13 mouse cellular contexts compared by ENCODE assay signal in genomic region chr11:103941351-103941750, GRCm38 (mm10). TPM values are rescaled to one million over a fixed set of nuclear protein-coding genes. Genes with fewer than 3 reads are reported as not detected.
DNase-seq lines count a peak whose midpoint lies in the region; ATAC-seq and TF ChIP-seq lines count a peak whose summit lies in the region.
"Had no signal": no experiment of that assay in that cellular context is flagged by ENCODE, and none has a peak within 500 bp of the region (broad histone marks: within the 10 kb centered on the region; RNA-seq: fewer than 3 reads in every experiment).

No protein-coding gene starts in this region.

- no peak overlapping the region for H3K27ac ChIP-seq in kidney, adult 2 months (ENCODE audit: insufficient read depth, low read depth, low read length)
- H3K27ac ChIP-seq in kidney, embryonic 14.5 days (ENCODE audit: low read depth, low read length) = no peak overlapping the region
- no peak overlapping the region for H3K27ac ChIP-seq in CH12.LX (ENCODE audit: insufficient read depth, low read depth)
- H3K27ac ChIP-seq in thymus, adult 2 months (ENCODE audit: control insufficient read depth, insufficient read depth, low read length) = peak overlapping the region; percentile 49

- H3K36me3 ChIP-seq in kidney, adult 2 months (ENCODE audit: control insufficient read depth, insufficient read depth, low read length) = no peaks in the 10 kb centered on the region
- H3K36me3 ChIP-seq in kidney, embryonic 14.5 days (ENCODE audit: control insufficient read depth, insufficient read depth, low read length) = no peaks in the 10 kb centered on the region
- peaks cover 3 to 77% of the 10 kb centered on the region in 2 experiments for H3K36me3 ChIP-seq in CH12.LX (replicated peaks in 1 of 2; ENCODE audit: control insufficient read depth in 1 of 2, insufficient read depth in 1 of 2, low read length in 1 of 2)
- no peaks in the 10 kb centered on the region for H3K36me3 ChIP-seq in thymus, adult 2 months (ENCODE audit: control insufficient read depth, insufficient read depth, low read length)
- H3K36me3 ChIP-seq: heart, embryonic 12.5 days had no signal

- H3K4me2 ChIP-seq in kidney, embryonic 14.5 days (replicated peaks; ENCODE audit: low read depth, low read length) = no peak overlapping the region
- 0 out of 2 replicates have a peak overlapping the region, but pooled peaks have one; percentile 11 for H3K4me2 ChIP-seq in CH12.LX (ENCODE audit: insufficient read depth, low read depth, poor library complexity, severe bottlenecking)
- H3K4me2 ChIP-seq: heart, embryonic 12.5 days had no signal

- ATAC-seq in kidney, embryonic 14.5 days (ENCODE audit: low FRiP score, low TSS enrichment) = no peak
- ATAC-seq: midbrain, embryonic 16.5 days had no signal

- H3K79me2 ChIP-seq in CH12.LX (replicated peaks; ENCODE audit: control insufficient read depth, extremely low read depth, insufficient read depth, poor library complexity, severe bottlenecking) = peaks cover 12% of the 10 kb centered on the region

- dilution Hi-C loops in CH12.LX (cut with MboI; ENCODE audit: extremely low pct_ligation_motif_present, extremely low pct_unique_long_range_greater_than_20kb, low sequenced_read_pairs) = no loop called here

- 0 out of 2 replicates have a peak, but pooled peaks have one; percentile 37 for TF ChIP-seq EP300 in CH12.LX (IDR thresholded peaks at IDR 0.05; ENCODE audit: low read length)

- no peaks in the 10 kb centered on the region for H3K9me3 ChIP-seq in kidney, embryonic 14.5 days (ENCODE audit: control insufficient read depth, low read length)
- no peaks in the 10 kb centered on the region for H3K9me3 ChIP-seq in CH12.LX (replicated peaks; ENCODE audit: low read length)
- H3K9me3 ChIP-seq: heart, embryonic 12.5 days had no signal

- no peak for TF ChIP-seq RAD21 in CH12.LX (IDR thresholded peaks at IDR 0.05; ENCODE audit: low read depth, low read length)

- in situ Hi-C loops in CH12.LX (cut with MboI; ENCODE audit: low pct_ligation_motif_present, low pct_unique_long_range_greater_than_20kb, low sequenced_read_pairs) = no loop called here

- TF ChIP-seq POLR2A in kidney, adult 2 months (IDR thresholded peaks at IDR 0.05; ENCODE audit: low read depth, low read length) = no peak
- no peak for TF ChIP-seq POLR2A in CH12.LX (IDR thresholded peaks at IDR 0.05; ENCODE audit: low read depth, low read length)
- TF ChIP-seq POLR2A in thymus, adult 2 months (IDR thresholded peaks at IDR 0.05; ENCODE audit: control insufficient read depth, extremely low read depth, insufficient read depth, low read length, poor library complexity) = no peak

- peaks cover 2% of the 10 kb centered on the region; the same call in 1 of the 2 replicates for H3K4me1 ChIP-seq in kidney, adult 2 months (ENCODE audit: control insufficient read depth, insufficient read depth, low read length)
- no peaks in the 10 kb centered on the region for H3K4me1 ChIP-seq in kidney, embryonic 14.5 days (ENCODE audit: control insufficient read depth, insufficient read depth, low read length)
- H3K4me1 ChIP-seq in CH12.LX (ENCODE audit: control insufficient read depth in 1 of 2, insufficient read depth in 2 of 2) = peaks cover 2 to 44% of the 10 kb centered on the region in 2 experiments; a peak in 3 of 4 replicates
- H3K4me1 ChIP-seq in thymus, adult 2 months (replicated peaks; ENCODE audit: control insufficient read depth, insufficient read depth, low read length) = peaks cover 7% of the 10 kb centered on the region; the same call in 1 of the 2 replicates

- TF ChIP-seq CTCF in kidney, adult 2 months (conservative IDR thresholded peaks at IDR 0.05; ENCODE audit: insufficient read depth, insufficient read length, low read depth, low read length) = no peak
- TF ChIP-seq CTCF in CH12.LX (conservative IDR thresholded peaks at IDR 0.05 in 1 of 2, IDR thresholded peaks at IDR 0.05 in 1 of 2; ENCODE audit: low read depth in 2 of 2, low read length in 2 of 2) = 0 out of 4 replicates have a peak, but pooled peaks of 1 of the 2 experiments have one; percentile 3
- no peak for TF ChIP-seq CTCF in thymus, adult 2 months (IDR thresholded peaks at IDR 0.05; ENCODE audit: borderline replicate concordance, control insufficient read depth, extremely low read depth, insufficient read depth, low read length, poor library complexity)

- DNase-seq in kidney, adult 2 months = peak; percentile 27
- peak; percentile 71 for DNase-seq in CH12.LX (ENCODE audit: extremely low read depth)
- DNase-seq in adrenal gland, adult 8-10 months = peak; percentile 53
- peak; percentile 37 for DNase-seq in thymus, adult 2 months
- DNase-seq in cerebellum, adult 11 months = no peak
- DNase-seq in cerebellum, postnatal 25 days = no peak
- DNase-seq: cerebellum, postnatal 14 days; gastrocnemius, postnatal 36 days; liver; lung, adult 18-20 months had no signal

- no peak overlapping the region for H3K4me3 ChIP-seq in kidney, adult 2 months (ENCODE audit: insufficient read depth, low read depth, low read length)
- no peak overlapping the region for H3K4me3 ChIP-seq in kidney, embryonic 14.5 days (ENCODE audit: low read length)
- H3K4me3 ChIP-seq in CH12.LX (replicated peaks in 1 of 3; ENCODE audit: low read depth in 2 of 3, low read length in 2 of 3, poor library complexity in 1 of 3) = no peak overlapping the region
- no peak overlapping the region for H3K4me3 ChIP-seq in thymus, adult 2 months (ENCODE audit: control insufficient read depth, insufficient read depth, low read length)
- H3K4me3 ChIP-seq: heart, embryonic 12.5 days had no signal

- H3K27me3 ChIP-seq in kidney, adult 2 months (replicated peaks; ENCODE audit: control insufficient read depth, insufficient read depth, low read length) = no peaks in the 10 kb centered on the region
- no peaks in the 10 kb centered on the region for H3K27me3 ChIP-seq in kidney, embryonic 14.5 days (ENCODE audit: control insufficient read depth, insufficient read depth, low read length)
- no peaks in the 10 kb centered on the region for H3K27me3 ChIP-seq in CH12.LX (replicated peaks)
- H3K27me3 ChIP-seq in thymus, adult 2 months (ENCODE audit: control insufficient read depth, insufficient read depth, low read length) = no peaks in the 10 kb centered on the region
- H3K27me3 ChIP-seq: heart, embryonic 12.5 days had no signal

- no peak overlapping the region for H3K9ac ChIP-seq in kidney, embryonic 14.5 days (ENCODE audit: low read depth, low read length)
- no peak overlapping the region for H3K9ac ChIP-seq in CH12.LX (ENCODE audit: insufficient read depth, low read depth)
- H3K9ac ChIP-seq: heart, embryonic 12.5 days had no signal

- WGBS in kidney, adult 2 months = 38% methylated on average over 5 of the region's 5 CpGs
- 62% methylated on average over 5 of the region's 5 CpGs for WGBS in kidney, embryonic 14.5 days
- 32% methylated on average over 5 of the region's 5 CpGs for WGBS in thymus, adult 2 months

TF ChIP-seq in CH12.LX, 34 proteins besides CTCF, POLR2A, EP300 and RAD21:
- TF ChIP-seq IRF4 (IDR thresholded peaks at IDR 0.05; ENCODE audit: low read depth, low read length) = no peak
- 0 out of 2 replicates have a peak, but pooled peaks have one; percentile 30 for TF ChIP-seq ETS1 (conservative IDR thresholded peaks at IDR 0.05; ENCODE audit: low read depth, low read length)
- TF ChIP-seq TCF12 (IDR thresholded peaks at IDR 0.05; ENCODE audit: low read depth, low read length) = peak; percentile 56; the same call in 1 of the 2 replicates
- TF ChIP-seq MXI1 (IDR thresholded peaks at IDR 0.05; ENCODE audit: low read depth, low read length) = no peak
- TF ChIP-seq SIN3A (IDR thresholded peaks at IDR 0.05; ENCODE audit: low read length) = peak; percentile 55; the same call in 1 of the 2 replicates
- peak; percentile 34; the same call in 1 of the 2 replicates for TF ChIP-seq ELF1 (IDR thresholded peaks at IDR 0.05; ENCODE audit: low read depth, low read length)
- TF ChIP-seq HCFC1 (IDR thresholded peaks at IDR 0.05; ENCODE audit: low read depth, low read length) = no peak
- TF ChIP-seq UBTF (IDR thresholded peaks at IDR 0.05; ENCODE audit: low read depth, low read length) = peak; percentile 82
- no peak for TF ChIP-seq MAFK (IDR thresholded peaks at IDR 0.05; ENCODE audit: insufficient replicate concordance, low read length)
- TF ChIP-seq BHLHE40 (IDR thresholded peaks at IDR 0.05; ENCODE audit: low read depth, low read length) = no peak
- TF ChIP-seq USF1 (IDR thresholded peaks at IDR 0.05; ENCODE audit: low read depth, low read length) = no peak
- no peak for TF ChIP-seq GABPA (IDR thresholded peaks at IDR 0.05; ENCODE audit: insufficient replicate concordance, low read depth, low read length)
- no peak for TF ChIP-seq MAZ (IDR thresholded peaks at IDR 0.05; ENCODE audit: low read depth, low read length)
- TF ChIP-seq CHD1 (IDR thresholded peaks at IDR 0.05; ENCODE audit: low read depth, low read length) = no peak
- no peak for TF ChIP-seq PAX5 (IDR thresholded peaks at IDR 0.05; ENCODE audit: low read length)
- TF ChIP-seq NRF1 (IDR thresholded peaks at IDR 0.05; ENCODE audit: low read depth, low read length) = no peak

RNA-seq across cellular contexts. Expression of gene Nsf, which starts 12.5 kb away (rescaled TPM):
- 35.4 and 39.4 TPM in 2 replicates for polyA plus RNA-seq in kidney, adult 2 months (2012; rRNA removed)
- polyA plus RNA-seq in kidney, embryonic 14.5 days (2014; fragmentation: Nextera tagmentation; extraction: Ambion mirVana) = 32.8 and 48.1 TPM in 2 replicates
- total RNA-seq in CH12.LX (2012; rRNA removed) (46.9 and 50.9 TPM in 2 replicates), CH12.LX (2014; rRNA removed) (48.1 and 50.0 TPM in 2 replicates)
- 95.0 and 99.3 TPM in 2 replicates for polyA plus RNA-seq in CH12.LX (2012; ENCODE audit: insufficient read length, low read depth)
- total RNA-seq in adrenal gland, adult 8-10 months (2022) = 100 to 1,000 TPM; 155 to 272 (median 192) TPM
- 52.5 and 59.3 TPM in 2 replicates for polyA plus RNA-seq in thymus, adult 2 months (2012; rRNA removed)

RNA-seq across cellular contexts. Expression of gene Arf2, which starts 25.2 kb away (rescaled TPM):
- 12.9 and 15.0 TPM in 2 replicates for polyA plus RNA-seq in kidney, adult 2 months (2012; rRNA removed)
- polyA plus RNA-seq in kidney, embryonic 14.5 days (2014; fragmentation: Nextera tagmentation; extraction: Ambion mirVana) = 44.1 and 60.4 TPM in 2 replicates
- total RNA-seq in CH12.LX (2012; rRNA removed) (13.3 and 16.8 TPM in 2 replicates), CH12.LX (2014; rRNA removed) (24.7 and 27.8 TPM in 2 replicates)
- 14.9 and 25.2 TPM in 2 replicates for polyA plus RNA-seq in CH12.LX (2012; ENCODE audit: insufficient read length, low read depth)
- 10 to 100 TPM; 46.1 to 61.9 (median 54.1) TPM for total RNA-seq in adrenal gland, adult 8-10 months (2022)
- polyA plus RNA-seq in thymus, adult 2 months (2012; rRNA removed) = 10.4 and 14.7 TPM in 2 replicates

Comparison
In these comparisons a context has a peak if more than half of its experiments do, and no peak if none do; other contexts are left out.
1. DNase-seq: peak in kidney, adult 2 months (single experiment), CH12.LX (single experiment), adrenal gland, adult 8-10 months (single experiment) and thymus, adult 2 months (single experiment); none in cerebellum, adult 11 months (single experiment) and cerebellum, postnatal 25 days (0 of 2).